Mouse (Mus musculus) hindbrain, embryonic 16.5 days (tissue): Measurements from ENCODE around the gene Dnajc15. TPM values are rescaled to one million over a fixed set of nuclear protein-coding genes. Genes with fewer than 3 reads are reported as not detected.

Source experiments
- ATAC-seq: fragments of 200-750 bp; cut with Nextera tagmentation; 2 replicates; pipeline ENCODE4 v1.8.0; 2017; ENCODE audit warnings: moderate TSS enrichment, moderate library complexity
- H3K27ac ChIP-seq: fragments of 300-500 bp; sonication (generic); 2 replicates; pipeline ENCODE4 v1.5.1; 2014; ENCODE audit warnings: low read depth, mild to moderate bottlenecking, control low read depth, low read length, moderate library complexity
- H3K27me3 ChIP-seq: fragments of 300-500 bp; sonication (generic); replicated peaks from 2 replicates; pipeline ENCODE4 v1.6.1; 2014; ENCODE audit warnings: low read length; ENCODE audit not compliant: control insufficient read depth, insufficient read depth
- H3K36me3 ChIP-seq: fragments of 300-500 bp; sonication (generic); 2 replicates; pipeline ENCODE4 v1.6.1; 2014; ENCODE audit warnings: mild to moderate bottlenecking, low read length, moderate library complexity, mixed read lengths; ENCODE audit not compliant: control insufficient read depth, insufficient read depth
- H3K4me1 ChIP-seq: fragments of 300-500 bp; sonication (generic); 2 replicates; pipeline ENCODE4 v1.6.1; 2014; ENCODE audit warnings: low read depth, low read length; ENCODE audit not compliant: control insufficient read depth, insufficient read depth
- H3K4me2 ChIP-seq: fragments of 300-500 bp; sonication (generic); 2 replicates; pipeline ENCODE4 v1.6.1; 2014; ENCODE audit warnings: mild to moderate bottlenecking, low read length, control low read depth, moderate library complexity
- H3K4me3 ChIP-seq: fragments of 300-500 bp; sonication (generic); 2 replicates; pipeline ENCODE4 v1.5.1; 2014; ENCODE audit warnings: mild to moderate bottlenecking, low read length, control low read depth, moderate library complexity
- H3K9ac ChIP-seq: fragments of 300-500 bp; sonication (generic); 2 replicates; pipeline ENCODE4 v1.6.1; 2014; ENCODE audit warnings: low read depth, mild to moderate bottlenecking, control low read depth, low read length, moderate library complexity
- H3K9me3 ChIP-seq: fragments of 300-500 bp; sonication (generic); 2 replicates; pipeline ENCODE4 v1.6.1; 2014; ENCODE audit warnings: mild to moderate bottlenecking, low read length, moderate library complexity; ENCODE audit not compliant: control insufficient read depth
- WGBS: fragments of 180-500 bp; shearing (Covaris S2); extraction: QIAGEN DNeasy Blood & Tissue Kit; methylation state at CpG from one replicate; pipeline ENCODE4 v1.1.7; 2014; 5-methylcytosine and 5-hydroxymethylcytosine counted together
- polyA plus RNA-seq: library from polyadenylated mRNA; unstranded; fragments of >200 nt; fragmentation: Nextera tagmentation; extraction: Ambion mirVana; gene quantifications from 2 replicates; pipeline ENCODE4 v1.2.1, GENCODE M21; 2015

Dnajc15 gene
- polyA plus RNA-seq, 1 experiment from 2014 or later, result 97.4 TPM

DNA sequence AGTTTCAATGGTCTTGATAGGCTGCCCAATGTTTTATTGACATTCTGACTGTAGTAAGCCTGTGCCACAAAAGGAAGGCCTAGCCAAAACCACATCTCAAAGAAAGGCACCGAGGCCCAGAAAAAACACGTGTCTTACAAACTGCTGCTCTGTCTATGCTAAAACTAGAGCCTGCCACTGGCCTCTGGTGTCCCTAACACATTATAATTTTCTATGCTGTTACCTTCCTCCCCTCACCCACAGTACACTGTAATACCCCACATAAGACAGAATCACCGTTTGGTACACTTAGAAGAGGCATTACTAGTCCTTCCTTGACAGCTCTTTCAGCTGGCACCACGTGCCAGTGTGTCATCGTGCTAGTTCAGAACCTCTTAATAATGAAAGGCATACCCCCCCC, 7.3 kb downstream of the Dnajc15 start:
- Histone ChIP-seq H3K9me3 (no peaks in the 10 kb centered on the region), H3K4me2 (no peak overlapping the region), H3K9ac (no peak overlapping the region), H3K36me3 (no peaks in the 10 kb centered on the region), H3K4me1 (no peaks in the 10 kb centered on the region), H3K4me3 (no peak overlapping the region), H3K27ac (no peak overlapping the region), H3K27me3 (no peaks in the 10 kb centered on the region)
- ATAC-seq, result no peak
- WGBS, result 83% methylated on average over 5 of the region's 5 CpGs

DNA sequence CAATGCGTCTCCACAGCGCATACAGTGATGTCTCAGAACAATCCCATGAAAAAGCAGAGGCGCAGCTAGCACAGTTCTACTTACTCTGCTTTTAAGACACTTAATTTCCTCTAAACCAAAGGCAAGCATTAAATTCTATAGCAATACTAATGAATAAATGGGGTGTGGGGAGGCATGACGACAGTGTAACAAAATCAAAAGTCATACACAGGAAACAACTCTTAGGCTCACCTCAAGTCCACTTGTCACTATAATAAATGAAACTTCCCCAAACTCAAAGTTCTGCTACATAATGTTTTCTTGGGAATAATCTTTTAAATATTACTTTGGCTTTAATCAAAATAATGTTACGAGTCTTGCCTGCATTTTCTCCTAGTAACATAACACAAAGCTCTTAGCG, 10.4 kb downstream of the Dnajc15 start:
- 90% methylated on average over 6 of the region's 6 CpGs for WGBS
- Histone ChIP-seq H3K27ac (no peak overlapping the region), H3K27me3 (no peaks in the 10 kb centered on the region), H3K9me3 (no peaks in the 10 kb centered on the region), H3K4me1 (no peaks in the 10 kb centered on the region), H3K36me3 (no peaks in the 10 kb centered on the region), H3K4me3 (no peak overlapping the region), H3K9ac (no peak overlapping the region), H3K4me2 (no peak overlapping the region)
- no peak for ATAC-seq

GRCm38 (mm10) chr14:77864051-77864450, 10.9 kb downstream of the Dnajc15 start:
- no peak overlapping the region for H3K9ac ChIP-seq
- no peaks in the 10 kb centered on the region for H3K4me1 ChIP-seq
- H3K27ac ChIP-seq, result no peak overlapping the region
- no peaks in the 10 kb centered on the region for H3K9me3 ChIP-seq
- no peaks in the 10 kb centered on the region for H3K36me3 ChIP-seq
- 64% methylated on average over 3 of the region's 3 CpGs for WGBS
- H3K27me3 ChIP-seq, result no peaks in the 10 kb centered on the region
- no peak overlapping the region for H3K4me3 ChIP-seq
- H3K4me2 ChIP-seq, result no peak overlapping the region
- ATAC-seq, result no peak

DNA sequence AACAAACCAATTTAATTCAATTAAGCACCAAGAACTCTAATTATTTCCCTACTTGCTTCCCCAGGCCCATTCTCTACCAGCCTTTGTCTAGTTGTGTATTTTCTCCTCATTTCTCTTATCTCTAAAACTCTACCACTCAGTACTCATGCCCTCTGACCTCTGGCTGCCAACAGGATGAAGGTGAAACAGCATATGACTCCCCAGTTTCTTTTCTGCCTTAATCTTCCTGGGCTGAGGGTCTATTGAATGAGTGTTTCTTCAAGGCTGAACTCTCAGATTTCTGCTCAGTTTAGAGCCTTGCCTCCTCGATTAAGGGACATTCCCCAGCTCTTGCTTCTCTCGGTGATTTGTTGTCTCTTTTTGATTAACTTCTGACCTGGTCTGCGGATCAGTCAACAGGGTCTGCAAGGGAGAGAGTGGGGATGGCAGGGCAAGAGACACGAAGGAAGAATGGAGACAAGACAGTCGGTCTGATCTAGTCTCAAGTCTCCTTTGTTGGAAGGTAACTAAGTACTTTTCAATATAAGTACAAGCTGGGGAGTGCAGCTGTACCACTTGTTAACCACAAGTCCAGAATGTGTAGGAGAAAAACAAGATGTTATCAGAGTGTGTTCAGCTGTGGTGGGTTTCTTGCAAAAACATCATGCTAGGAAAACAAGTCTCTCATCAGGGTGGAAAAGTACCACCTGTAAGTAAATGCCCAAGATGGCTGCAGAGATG, 13.9 kb downstream of the Dnajc15 start:
- H3K4me1 ChIP-seq, result no peaks in the 10 kb centered on the region
- H3K4me2 ChIP-seq, result no peak overlapping the region
- H3K36me3 ChIP-seq, result no peaks in the 10 kb centered on the region
- no peak for ATAC-seq
- H3K9ac ChIP-seq, result no peak overlapping the region
- WGBS, result 78% methylated on average over 5 of the region's 5 CpGs
- no peak overlapping the region for H3K27ac ChIP-seq
- H3K4me3 ChIP-seq, result no peak overlapping the region
- H3K27me3 ChIP-seq, result no peaks in the 10 kb centered on the region
- no peaks in the 10 kb centered on the region for H3K9me3 ChIP-seq

DNA sequence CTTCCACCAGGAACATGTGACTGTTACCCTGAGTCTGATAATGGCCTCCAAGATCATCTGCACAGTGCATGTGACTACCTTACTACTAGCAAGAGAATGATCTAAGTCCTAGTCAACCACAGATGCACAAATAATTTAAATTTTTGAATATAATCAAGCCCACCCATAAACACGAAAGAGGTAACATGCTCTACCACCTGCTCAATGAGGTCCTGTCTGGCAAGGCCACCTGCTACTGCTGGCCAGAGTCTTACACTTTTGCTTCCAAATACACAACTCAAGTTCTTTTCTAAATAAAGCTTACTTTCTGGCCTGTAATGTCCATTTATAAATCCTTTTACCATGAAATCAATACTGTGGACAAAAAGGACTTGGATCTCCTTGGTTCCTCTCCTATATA, 15.0 kb downstream of the Dnajc15 start:
- Histone ChIP-seq H3K4me3 (no peak overlapping the region), H3K4me2 (no peak overlapping the region), H3K27ac (no peak overlapping the region), H3K9ac (no peak overlapping the region), H3K9me3 (no peaks in the 10 kb centered on the region), H3K36me3 (no peaks in the 10 kb centered on the region), H3K27me3 (no peaks in the 10 kb centered on the region), H3K4me1 (no peaks in the 10 kb centered on the region)
- no peak for ATAC-seq
- WGBS, result 87% methylated on average over 1 of the region's 1 CpGs

DNA sequence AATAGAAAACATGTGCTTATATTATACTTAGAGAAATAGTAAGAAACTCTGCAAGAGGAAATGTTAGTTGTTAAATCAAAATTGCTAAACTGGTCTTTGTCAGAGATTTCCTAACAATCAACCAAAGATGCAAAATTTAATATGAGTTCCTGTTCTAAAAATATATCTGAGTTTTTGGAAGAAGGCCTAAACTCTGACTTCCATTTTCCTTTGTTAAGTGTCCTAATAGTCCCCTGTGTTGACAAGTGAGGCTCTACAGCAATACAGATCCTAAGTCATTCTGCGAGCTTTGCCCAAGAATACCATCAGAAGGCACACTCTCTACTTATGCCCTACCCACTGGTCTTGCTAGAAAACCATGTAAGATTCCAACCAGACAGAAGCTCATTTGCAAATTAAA, 21.0 kb downstream of the Dnajc15 start:
- no peak for ATAC-seq
- H3K9ac ChIP-seq, result no peak overlapping the region
- H3K4me3 ChIP-seq, result no peak overlapping the region
- no peak overlapping the region for H3K27ac ChIP-seq
- H3K4me1 ChIP-seq, result no peaks in the 10 kb centered on the region
- 89% methylated on average over 1 of the region's 1 CpGs for WGBS
- no peaks in the 10 kb centered on the region for H3K9me3 ChIP-seq
- H3K36me3 ChIP-seq, result no peaks in the 10 kb centered on the region
- H3K27me3 ChIP-seq, result no peaks in the 10 kb centered on the region
- no peak overlapping the region for H3K4me2 ChIP-seq

GRCm38 (mm10) chr14:77849852-77850251, 25.1 kb downstream of the Dnajc15 start:
- Histone ChIP-seq H3K9ac (no peak overlapping the region), H3K4me2 (no peak overlapping the region), H3K9me3 (no peaks in the 10 kb centered on the region), H3K4me1 (no peaks in the 10 kb centered on the region), H3K36me3 (no peaks in the 10 kb centered on the region), H3K27me3 (no peaks in the 10 kb centered on the region), H3K27ac (no peak overlapping the region), H3K4me3 (no peak overlapping the region)
- WGBS, result 93% methylated on average over 7 of the region's 7 CpGs
- ATAC-seq, result no peak

- no peaks in the 10 kb centered on the region for H3K27me3 ChIP-seq
- no peaks in the 10 kb centered on the region for H3K36me3 ChIP-seq
- no peak overlapping the region for H3K9ac ChIP-seq
- 81% methylated on average over 1 of the region's 1 CpGs for WGBS
- H3K4me2 ChIP-seq, result no peak overlapping the region
- H3K9me3 ChIP-seq, result no peaks in the 10 kb centered on the region
- no peak overlapping the region for H3K27ac ChIP-seq
- no peaks in the 10 kb centered on the region for H3K4me1 ChIP-seq
- H3K4me3 ChIP-seq, result no peak overlapping the region
- no peak for ATAC-seq
These were observed 26.6 kb downstream of the Dnajc15 start for GRCm38 (mm10) chr14:77848349-77848748.

DNA sequence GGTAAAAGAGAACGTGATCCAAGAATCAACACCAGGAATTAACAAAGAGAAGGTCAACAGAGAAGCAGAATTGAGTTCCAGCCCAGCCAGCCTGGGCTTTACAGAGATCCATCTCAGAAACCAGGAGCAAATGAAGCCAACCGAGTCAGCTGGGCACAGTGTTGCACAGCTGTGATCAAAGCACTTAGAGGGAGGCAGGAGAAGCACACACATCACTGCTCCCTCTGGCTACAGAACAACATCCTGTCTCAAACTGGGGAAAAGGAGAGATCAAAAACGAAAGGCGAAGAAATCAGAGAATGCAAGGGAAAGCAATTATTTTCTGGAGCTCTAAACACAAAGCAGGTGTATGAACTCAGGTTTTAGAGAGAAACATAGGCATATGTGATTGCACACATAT, 28.7 kb downstream of the Dnajc15 start:
- no peak overlapping the region for H3K9ac ChIP-seq
- H3K4me3 ChIP-seq, result no peak overlapping the region
- 0 out of 2 replicates have a peak, but pooled peaks cover 2% of the 10 kb centered on the region for H3K36me3 ChIP-seq
- no peak overlapping the region for H3K4me2 ChIP-seq
- no peaks in the 10 kb centered on the region for H3K9me3 ChIP-seq
- H3K27me3 ChIP-seq, result no peaks in the 10 kb centered on the region
- no peak overlapping the region for H3K27ac ChIP-seq
- WGBS, result 69% methylated on average over 4 of the region's 4 CpGs
- ATAC-seq, result no peak
- H3K4me1 ChIP-seq, result no peaks in the 10 kb centered on the region
